Mouse (Mus musculus): ENCODE measurements around the gene Pde4c. TPM values are rescaled to one million over a fixed set of nuclear protein-coding genes. Genes with fewer than 3 reads are reported as not detected.

Pde4c gene
- polyA plus RNA-seq, 1 experiment from 2014 or later, result 0.69 TPM

DNA sequence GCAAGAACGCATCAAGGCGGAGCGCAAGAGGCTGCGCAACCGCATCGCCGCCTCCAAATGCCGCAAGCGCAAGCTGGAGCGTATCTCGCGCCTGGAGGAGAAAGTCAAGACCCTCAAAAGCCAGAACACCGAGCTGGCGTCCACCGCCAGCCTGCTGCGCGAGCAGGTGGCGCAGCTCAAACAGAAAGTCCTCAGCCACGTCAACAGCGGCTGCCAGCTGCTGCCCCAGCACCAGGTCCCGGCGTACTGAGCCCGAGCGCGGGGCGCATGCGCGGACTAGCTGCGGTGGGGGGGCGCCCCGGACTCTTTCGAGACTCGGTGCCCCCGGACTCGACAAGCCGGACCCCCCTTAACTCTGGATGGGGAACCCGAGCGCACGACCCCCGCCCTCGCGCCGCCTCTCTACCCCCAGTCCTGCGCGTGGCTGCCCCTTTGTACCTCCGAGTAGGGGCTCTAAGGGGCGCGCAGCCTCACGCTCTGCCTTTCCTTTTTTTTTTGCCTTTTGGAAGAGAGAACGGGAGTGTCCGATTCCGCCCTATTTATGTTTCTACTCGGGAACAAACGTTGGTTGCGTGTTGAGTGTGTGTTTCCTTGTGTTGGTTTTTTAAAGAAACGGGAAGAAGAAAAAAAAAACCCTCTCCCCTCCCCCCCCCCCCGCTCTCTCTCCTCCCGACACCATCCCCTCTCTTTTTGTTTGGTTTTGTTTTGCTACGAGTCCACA is 23.5 kb upstream of the Pde4c start:
- WGBS, result under 1% methylated on average over 59 of the region's 59 CpGs
- Histone ChIP-seq H3K9me3 (no peaks in the 10 kb centered on the region), H3K4me1 (replicated peaks) (peaks cover 63% of the 10 kb centered on the region), H3K4me3 (peak overlapping the region; percentile 99), H3K27me3 (ENCODE audit: insufficient read depth, poor library complexity, severe bottlenecking) (peaks cover 18% of the 10 kb centered on the region), H3K27ac (peak overlapping the region; percentile 98), H3K36me3 (peaks cover 28% of the 10 kb centered on the region)
- DNase-seq (ENCODE audit: low spot score), result peak; percentile 87

DNA sequence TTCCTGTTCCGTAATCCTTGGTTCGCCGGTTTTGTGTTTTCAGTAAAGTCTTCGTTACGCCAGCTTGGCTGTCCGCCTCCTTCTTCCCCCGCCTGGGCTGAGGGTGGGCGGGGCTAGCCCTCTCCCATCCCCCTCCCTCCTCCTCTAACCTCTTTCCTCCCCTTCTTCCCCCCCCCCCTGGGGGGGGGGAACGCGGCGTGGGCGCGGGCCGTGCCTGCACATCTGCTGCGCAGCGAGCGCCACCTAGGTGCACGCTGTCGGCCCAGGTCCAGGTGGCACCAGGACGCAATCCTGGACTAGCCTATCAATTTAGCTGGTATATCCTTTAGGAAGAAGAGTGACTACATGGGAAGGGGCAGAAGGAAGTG is 23.0 kb upstream of the Pde4c start:
- no peaks in the 10 kb centered on the region for H3K9me3 ChIP-seq
- H3K36me3 ChIP-seq, result peaks cover 28% of the 10 kb centered on the region
- under 1% methylated on average over 20 of the region's 20 CpGs for WGBS
- peak overlapping the region; percentile 98 for H3K27ac ChIP-seq
- peaks cover 58% of the 10 kb centered on the region for H3K4me1 ChIP-seq (replicated peaks)
- DNase-seq (ENCODE audit: low spot score), result peak; percentile 90
- peak overlapping the region; percentile 99 for H3K4me3 ChIP-seq
- peaks cover 13% of the 10 kb centered on the region for H3K27me3 ChIP-seq (ENCODE audit: insufficient read depth, poor library complexity, severe bottlenecking)

- DNase-seq (ENCODE audit: low spot score), result no peak
- H3K27me3 ChIP-seq (ENCODE audit: insufficient read depth, poor library complexity, severe bottlenecking), result peaks cover 5% of the 10 kb centered on the region; the same call in 1 of the 2 replicates
- WGBS, result 56% methylated on average over 10 of the region's 10 CpGs
- no peaks in the 10 kb centered on the region for H3K9me3 ChIP-seq
- H3K4me3 ChIP-seq, result peak overlapping the region; percentile 99
- peaks cover 50% of the 10 kb centered on the region for H3K4me1 ChIP-seq (replicated peaks)
- peaks cover 28% of the 10 kb centered on the region for H3K36me3 ChIP-seq
- peak overlapping the region; percentile 98 for H3K27ac ChIP-seq
Measured at GRCm38 (mm10) chr8:70701048-70701981, 22.2 kb upstream of the Pde4c start.

- 88% methylated on average over 2 of the region's 2 CpGs for WGBS
- Histone ChIP-seq H3K9me3 (no peaks in the 10 kb centered on the region), H3K36me3 (peaks cover 28% of the 10 kb centered on the region), H3K27me3 (ENCODE audit: insufficient read depth, poor library complexity, severe bottlenecking) (no peaks in the 10 kb centered on the region; the same call in 1 of the 2 replicates), H3K4me1 (replicated peaks) (peaks cover 41% of the 10 kb centered on the region), H3K4me3 (peak overlapping the region; percentile 99; the same call in 1 of the 2 replicates), H3K27ac (no peak overlapping the region)
- no peak for DNase-seq (ENCODE audit: low spot score)
Measured at GRCm38 (mm10) chr8:70701982-70702841, 21.3 kb upstream of the Pde4c start.

- 88% methylated on average over 3 of the region's 3 CpGs for WGBS
Measured at GRCm38 (mm10) chr8:70702842-70703182, 20.7 kb upstream of the Pde4c start.

DNA sequence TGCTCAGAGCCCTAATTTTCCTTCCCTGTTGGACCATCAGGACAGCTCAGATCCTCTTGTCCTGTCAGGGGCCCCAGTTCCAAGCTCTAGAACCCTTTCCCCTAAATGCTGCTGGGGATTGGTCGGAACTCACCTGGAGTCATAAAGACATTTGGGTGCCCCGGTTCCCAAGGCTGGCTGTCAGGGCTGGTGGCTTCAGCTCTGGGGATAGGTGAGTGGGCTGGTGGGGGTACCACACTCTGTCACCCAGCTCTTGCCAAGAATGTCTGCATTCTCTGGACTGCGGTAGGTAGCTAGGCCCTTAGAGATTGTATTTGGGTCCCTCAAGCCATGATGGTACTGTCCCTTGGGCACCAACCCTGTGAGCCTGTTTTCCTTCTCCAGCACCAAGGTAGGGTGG is 20.2 kb upstream of the Pde4c start, which contains the start of gene Iqcn:
TSS of gene Iqcn (plus strand) at position 171 of the 400 bp plus-strand sequence.
- Histone ChIP-seq H3K4me1 (replicated peaks) (peaks cover 32% of the 10 kb centered on the region), H3K27me3 (ENCODE audit: insufficient read depth, poor library complexity, severe bottlenecking) (no peaks in the 10 kb centered on the region), H3K9me3 (no peaks in the 10 kb centered on the region), H3K4me3 (peak within 1 kb of the TSS; percentile 1; the same call in 1 of the 2 replicates), H3K36me3 (peaks cover 28% of the 10 kb centered on the region), H3K27ac (no peak within 1 kb of the TSS)
- 95% methylated on average over 3 of the region's 3 CpGs for WGBS
- DNase-seq (ENCODE audit: low spot score), result no peak

More at GRCm38 (mm10) chr8:70702842-70703182, 20.7 kb upstream of the Pde4c start:
- Histone ChIP-seq H3K9me3 (no peaks in the 10 kb centered on the region), H3K4me3 (peak overlapping the region; percentile 1; the same call in 1 of the 2 replicates), H3K4me1 (replicated peaks) (peaks cover 35% of the 10 kb centered on the region), H3K27ac (no peak overlapping the region), H3K36me3 (peaks cover 28% of the 10 kb centered on the region), H3K27me3 (ENCODE audit: insufficient read depth, poor library complexity, severe bottlenecking) (no peaks in the 10 kb centered on the region)
- no peak for DNase-seq (ENCODE audit: low spot score)

- WGBS, result 89% methylated on average over 14 of the region's 14 CpGs
- H3K9me3 ChIP-seq, result no peaks in the 10 kb centered on the region
- DNase-seq (ENCODE audit: low spot score), result no peak
- H3K4me3 ChIP-seq, result no peak overlapping the region
- peaks cover 5% of the 10 kb centered on the region; the same call in 1 of the 2 replicates for H3K4me1 ChIP-seq (replicated peaks)
- H3K36me3 ChIP-seq, result peaks cover 8% of the 10 kb centered on the region
- no peak overlapping the region for H3K27ac ChIP-seq
- 0 out of 2 replicates have a peak, but pooled peaks cover 4% of the 10 kb centered on the region for H3K27me3 ChIP-seq (ENCODE audit: insufficient read depth, poor library complexity, severe bottlenecking)
Measured at GRCm38 (mm10) chr8:70708281-70708680, 15.2 kb upstream of the Pde4c start.

DNA sequence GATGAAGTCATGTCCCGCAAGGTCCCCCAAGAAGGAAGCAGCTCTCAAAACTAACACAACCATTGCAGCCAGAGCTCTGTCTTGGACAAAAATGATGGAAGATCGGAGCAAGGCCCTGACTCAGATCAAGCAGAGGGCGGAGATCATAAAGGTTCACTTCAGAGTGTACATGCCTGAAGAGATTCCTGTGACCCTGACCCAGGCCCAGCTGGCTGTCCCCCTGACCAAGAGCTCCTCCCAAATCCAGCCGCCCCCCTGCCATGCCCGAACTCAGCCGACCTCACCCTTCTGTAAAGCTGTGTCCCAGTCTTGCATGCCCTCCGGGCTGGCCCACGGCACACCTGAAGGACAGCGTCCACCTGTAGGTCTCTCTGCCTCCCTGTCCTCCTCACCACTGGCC is 13.7 kb upstream of the Pde4c start:
- 0 out of 2 replicates have a peak, but pooled peaks cover 4% of the 10 kb centered on the region for H3K27me3 ChIP-seq (ENCODE audit: insufficient read depth, poor library complexity, severe bottlenecking)
- H3K4me1 ChIP-seq (replicated peaks), result peaks cover 16% of the 10 kb centered on the region
- H3K9me3 ChIP-seq, result no peaks in the 10 kb centered on the region
- no peak overlapping the region for H3K27ac ChIP-seq
- no peaks in the 10 kb centered on the region; the same call in 1 of the 2 replicates for H3K36me3 ChIP-seq
- no peak overlapping the region for H3K4me3 ChIP-seq
- no peak for DNase-seq (ENCODE audit: low spot score)
- WGBS, result 90% methylated on average over 9 of the region's 9 CpGs

DNA sequence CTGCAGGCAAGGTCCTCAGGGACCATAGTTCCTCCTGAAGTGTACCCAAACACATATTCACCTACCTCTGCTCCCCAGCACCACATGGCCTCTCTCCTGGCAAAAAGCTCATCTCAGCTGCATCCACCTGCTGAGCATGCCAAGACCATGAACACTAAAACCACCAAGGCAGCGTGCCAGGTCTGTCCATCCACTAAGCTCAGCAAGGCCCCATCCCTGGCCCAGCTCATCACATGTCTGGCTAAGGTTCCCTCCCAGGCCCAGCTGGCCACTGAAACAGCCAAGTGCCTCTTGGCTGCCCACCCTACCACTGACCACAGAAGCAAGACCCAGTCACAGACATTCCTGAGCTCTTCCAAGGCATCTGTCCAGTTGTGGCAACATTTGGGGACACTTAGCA is 13.2 kb upstream of the Pde4c start:
- peaks cover 16% of the 10 kb centered on the region for H3K4me1 ChIP-seq (replicated peaks)
- WGBS, result 87% methylated on average over 1 of the region's 1 CpGs

DNA sequence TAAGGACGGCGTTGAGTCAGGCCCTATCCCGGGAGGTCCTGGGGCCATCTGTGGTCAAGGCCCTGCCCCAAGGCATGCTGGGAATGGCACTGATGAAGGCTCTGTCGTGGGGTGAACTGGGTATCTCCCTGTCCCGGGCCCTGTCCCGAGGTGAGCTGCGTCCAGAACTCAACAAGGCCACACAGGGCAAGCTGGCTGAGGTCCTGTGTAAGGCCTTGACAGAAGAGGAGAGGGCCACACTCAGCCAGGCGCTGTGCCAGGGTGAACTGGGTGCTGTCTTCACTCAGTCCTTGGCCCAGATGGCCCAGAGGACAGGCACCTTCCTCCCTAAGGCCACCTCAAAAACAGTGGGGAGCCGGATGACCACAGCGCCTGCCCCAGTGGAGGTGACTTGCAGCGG is 12.5 kb upstream of the Pde4c start:
- Histone ChIP-seq H3K27ac (no peak overlapping the region), H3K9me3 (no peaks in the 10 kb centered on the region), H3K4me1 (replicated peaks) (peaks cover 16% of the 10 kb centered on the region), H3K36me3 (no peaks in the 10 kb centered on the region), H3K27me3 (ENCODE audit: insufficient read depth, poor library complexity, severe bottlenecking) (0 out of 2 replicates have a peak, but pooled peaks cover 4% of the 10 kb centered on the region), H3K4me3 (no peak overlapping the region)
- DNase-seq (ENCODE audit: low spot score), result no peak
- WGBS, result 83% methylated on average over 11 of the region's 11 CpGs

More for the DNA sequence above, 13.2 kb upstream of the Pde4c start:
- Histone ChIP-seq H3K27me3 (ENCODE audit: insufficient read depth, poor library complexity, severe bottlenecking) (0 out of 2 replicates have a peak, but pooled peaks cover 4% of the 10 kb centered on the region), H3K27ac (no peak overlapping the region), H3K4me3 (no peak overlapping the region), H3K9me3 (no peaks in the 10 kb centered on the region), H3K36me3 (no peaks in the 10 kb centered on the region)
- DNase-seq (ENCODE audit: low spot score), result no peak

- 82% methylated on average over 7 of the region's 7 CpGs for WGBS
- no peak for DNase-seq (ENCODE audit: low spot score)
- Histone ChIP-seq H3K27ac (no peak overlapping the region), H3K9me3 (no peaks in the 10 kb centered on the region), H3K4me1 (replicated peaks) (peaks cover 16% of the 10 kb centered on the region), H3K4me3 (no peak overlapping the region), H3K36me3 (no peaks in the 10 kb centered on the region), H3K27me3 (ENCODE audit: insufficient read depth, poor library complexity, severe bottlenecking) (peaks cover 19% of the 10 kb centered on the region; the same call in 1 of the 2 replicates)
Measured at GRCm38 (mm10) chr8:70713991-70714390, 9.5 kb upstream of the Pde4c start.

- Histone ChIP-seq H3K27me3 (ENCODE audit: insufficient read depth, poor library complexity, severe bottlenecking) (peaks cover 25% of the 10 kb centered on the region; the same call in 1 of the 2 replicates), H3K4me1 (replicated peaks) (peaks cover 16% of the 10 kb centered on the region), H3K27ac (no peak overlapping the region), H3K9me3 (no peaks in the 10 kb centered on the region), H3K4me3 (no peak overlapping the region), H3K36me3 (no peaks in the 10 kb centered on the region)
- no peak for DNase-seq (ENCODE audit: low spot score)
- 70% methylated on average over 2 of the region's 2 CpGs for WGBS
Measured at GRCm38 (mm10) chr8:70715086-70715485, 8.4 kb upstream of the Pde4c start.

Measured in hindbrain, embryonic 10.5 days (tissue).